Mouse (Mus musculus): ENCODE results near the gene Zswim7. TPM values are rescaled to one million over a fixed set of nuclear protein-coding genes. Genes with fewer than 3 reads are reported as not detected.

Gene Zswim7
- polyA plus RNA-seq, 1 experiment from 2014 or later = 16.5 TPM

- Histone ChIP-seq H3K4me1 (peaks cover 45% of the 10 kb centered on the region), H3K4me3 (peak overlapping the region; percentile 67), H3K27ac (peak overlapping the region; percentile 67; the same call in 1 of the 2 replicates), H3K9ac (peak overlapping the region; percentile 18; the same call in 1 of the 2 replicates), H3K27me3 (0 out of 2 replicates have a peak, but pooled peaks cover 11% of the 10 kb centered on the region), H3K4me2 (peak overlapping the region; percentile 99), H3K36me3 (no peaks in the 10 kb centered on the region), H3K9me3 (no peaks in the 10 kb centered on the region)
- peak; percentile 64 for ATAC-seq (ENCODE audit: insufficient number of reproducible peaks, low FRiP score, low TSS enrichment, low read depth)
- WGBS = 8% methylated on average over 11 of the region's 11 CpGs
Observed at GRCm38 (mm10) chr11:62251047-62251446, 30.1 kb downstream of the Zswim7 start.

- H3K4me3 ChIP-seq = peak overlapping the region; percentile 67
- H3K4me2 ChIP-seq = peak overlapping the region; percentile 99
- H3K27ac ChIP-seq = peak overlapping the region; percentile 54; the same call in 1 of the 2 replicates
- no peaks in the 10 kb centered on the region for H3K9me3 ChIP-seq
- no peaks in the 10 kb centered on the region for H3K36me3 ChIP-seq
- H3K27me3 ChIP-seq = 0 out of 2 replicates have a peak, but pooled peaks cover 11% of the 10 kb centered on the region
- peak overlapping the region; percentile 60 for H3K9ac ChIP-seq
- 1% methylated on average over 35 of the region's 35 CpGs for WGBS
- ATAC-seq (ENCODE audit: insufficient number of reproducible peaks, low FRiP score, low TSS enrichment, low read depth) = no peak
- H3K4me1 ChIP-seq = peaks cover 45% of the 10 kb centered on the region
Observed at GRCm38 (mm10) chr11:62249266-62250037, 31.7 kb downstream of the Zswim7 start.

GRCm38 (mm10) chr11:62248401-62249244 is 32.6 kb downstream of the Zswim7 start, which contains the start of gene Adora2b:
Gene Adora2b, plus strand, starts transcription at chr11:62248984.
- Histone ChIP-seq H3K4me1 (peaks cover 45% of the 10 kb centered on the region), H3K27me3 (0 out of 2 replicates have a peak, but pooled peaks cover 11% of the 10 kb centered on the region), H3K4me2 (peak within 1 kb of the TSS; percentile 99), H3K27ac (peak within 1 kb of the TSS; percentile 54; the same call in 1 of the 2 replicates), H3K9me3 (no peaks in the 10 kb centered on the region), H3K9ac (peak within 1 kb of the TSS; percentile 60), H3K4me3 (peak within 1 kb of the TSS; percentile 67), H3K36me3 (no peaks in the 10 kb centered on the region)
- peak; percentile 62; the same call in 1 of the 2 replicates for ATAC-seq (ENCODE audit: insufficient number of reproducible peaks, low FRiP score, low TSS enrichment, low read depth)
- under 1% methylated on average over 65 of the region's 69 CpGs for WGBS

- 37% methylated on average over 18 of the region's 18 CpGs for whole genome bisulfite sequencing
- no peaks in the 10 kb centered on the region for H3K9me3 ChIP-seq
- peak overlapping the region; percentile 67 for H3K4me3 ChIP-seq
- H3K27me3 ChIP-seq = 0 out of 2 replicates have a peak, but pooled peaks cover 11% of the 10 kb centered on the region
- H3K27ac ChIP-seq = no peak overlapping the region
- no peak for ATAC-seq (ENCODE audit: insufficient number of reproducible peaks, low FRiP score, low TSS enrichment, low read depth)
- no peaks in the 10 kb centered on the region for H3K36me3 ChIP-seq
- peak overlapping the region; percentile 99 for H3K4me2 ChIP-seq
- H3K4me1 ChIP-seq = peaks cover 45% of the 10 kb centered on the region
- H3K9ac ChIP-seq = peak overlapping the region; percentile 60; the same call in 1 of the 2 replicates
Observed at GRCm38 (mm10) chr11:62247759-62248400, 33.3 kb downstream of the Zswim7 start.

- no peak for ATAC-seq (ENCODE audit: insufficient number of reproducible peaks, low FRiP score, low TSS enrichment, low read depth)
- Histone ChIP-seq H3K4me2 (no peak overlapping the region), H3K27me3 (peaks cover 11% of the 10 kb centered on the region; the same call in 1 of the 2 replicates), H3K4me3 (no peak overlapping the region), H3K9ac (no peak overlapping the region), H3K36me3 (no peaks in the 10 kb centered on the region), H3K9me3 (no peaks in the 10 kb centered on the region), H3K27ac (no peak overlapping the region), H3K4me1 (peaks cover 15% of the 10 kb centered on the region)
- 84% methylated on average over 4 of the region's 4 CpGs for WGBS
Observed at GRCm38 (mm10) chr11:62244471-62244870, 36.7 kb downstream of the Zswim7 start.

GRCm38 (mm10) chr11:62243871-62244270 is 37.3 kb downstream of the Zswim7 start:
- Histone ChIP-seq H3K4me3 (no peak overlapping the region), H3K9me3 (no peaks in the 10 kb centered on the region), H3K27ac (no peak overlapping the region), H3K4me2 (no peak overlapping the region), H3K27me3 (peaks cover 8% of the 10 kb centered on the region; the same call in 1 of the 2 replicates), H3K4me1 (peaks cover 9% of the 10 kb centered on the region; the same call in 1 of the 2 replicates), H3K9ac (no peak overlapping the region), H3K36me3 (no peaks in the 10 kb centered on the region)
- 74% methylated on average over 8 of the region's 8 CpGs for WGBS
- no peak for ATAC-seq (ENCODE audit: insufficient number of reproducible peaks, low FRiP score, low TSS enrichment, low read depth)

- Histone ChIP-seq H3K9ac (no peak overlapping the region), H3K4me2 (no peak overlapping the region), H3K36me3 (no peaks in the 10 kb centered on the region), H3K4me3 (no peak overlapping the region), H3K9me3 (no peaks in the 10 kb centered on the region), H3K27me3 (no peaks in the 10 kb centered on the region; the same call in 1 of the 2 replicates), H3K4me1 (0 out of 2 replicates have a peak, but pooled peaks cover 2% of the 10 kb centered on the region), H3K27ac (no peak overlapping the region)
- ATAC-seq (ENCODE audit: insufficient number of reproducible peaks, low FRiP score, low TSS enrichment, low read depth) = no peak
- 69% methylated on average over 12 of the region's 12 CpGs for WGBS
Observed at GRCm38 (mm10) chr11:62240631-62241261, 40.4 kb downstream of the Zswim7 start.

GRCm38 (mm10) chr11:62224797-62225196 is 56.4 kb downstream of the Zswim7 start:
- WGBS = 49% methylated on average over 4 of the region's 4 CpGs
- Histone ChIP-seq H3K9ac (no peak overlapping the region), H3K9me3 (no peaks in the 10 kb centered on the region), H3K4me1 (peaks cover 6% of the 10 kb centered on the region), H3K36me3 (no peaks in the 10 kb centered on the region), H3K27ac (no peak overlapping the region), H3K27me3 (no peaks in the 10 kb centered on the region), H3K4me3 (no peak overlapping the region), H3K4me2 (no peak overlapping the region)
- no peak for ATAC-seq (ENCODE audit: insufficient number of reproducible peaks, low FRiP score, low TSS enrichment, low read depth)

GRCm38 (mm10) chr11:62223962-62224361 is 57.2 kb downstream of the Zswim7 start:
- Histone ChIP-seq H3K27ac (no peak overlapping the region), H3K9ac (no peak overlapping the region), H3K4me2 (no peak overlapping the region), H3K4me3 (no peak overlapping the region), H3K36me3 (no peaks in the 10 kb centered on the region), H3K9me3 (no peaks in the 10 kb centered on the region), H3K4me1 (peaks cover 6% of the 10 kb centered on the region), H3K27me3 (no peaks in the 10 kb centered on the region)
- no peak for ATAC-seq (ENCODE audit: insufficient number of reproducible peaks, low FRiP score, low TSS enrichment, low read depth)
- WGBS = 84% methylated on average over 7 of the region's 7 CpGs

- no peak overlapping the region for H3K27ac ChIP-seq
- no peak overlapping the region for H3K9ac ChIP-seq
- no peaks in the 10 kb centered on the region for H3K27me3 ChIP-seq
- ATAC-seq (ENCODE audit: insufficient number of reproducible peaks, low FRiP score, low TSS enrichment, low read depth) = no peak
- H3K9me3 ChIP-seq = no peaks in the 10 kb centered on the region
- peaks cover 6% of the 10 kb centered on the region for H3K4me1 ChIP-seq
- H3K4me3 ChIP-seq = no peak overlapping the region
- no peaks in the 10 kb centered on the region for H3K36me3 ChIP-seq
- 85% methylated on average over 5 of the region's 5 CpGs for WGBS
- no peak overlapping the region for H3K4me2 ChIP-seq
Observed at GRCm38 (mm10) chr11:62223416-62223815, 57.8 kb downstream of the Zswim7 start.

Measured in limb, embryonic 15.5 days (tissue).